Mouse (Mus musculus) small intestine, adult 2 months (tissue): ENCODE data around the gene Cers6.

Experiments used
- CTCF ChIP-seq: fragments of 200-500 bp; IDR thresholded peaks from 2 replicates; pipeline ENCODE4 v1.5.1; 2012; ENCODE audit warnings: low read depth, mild to moderate bottlenecking, control low read depth, inconsistent platforms, low read length, moderate library complexity, mixed read lengths; ENCODE audit not compliant: insufficient replicate concordance, insufficient read length; ENCODE audit errors: extremely low read depth
- POLR2A ChIP-seq: fragments of 200-500 bp; IDR thresholded peaks from 2 replicates; pipeline ENCODE4 v1.6.1; 2012; ENCODE audit warnings: low read depth, mild to moderate bottlenecking, control low read depth, inconsistent platforms, low read length, moderate library complexity

DNA sequence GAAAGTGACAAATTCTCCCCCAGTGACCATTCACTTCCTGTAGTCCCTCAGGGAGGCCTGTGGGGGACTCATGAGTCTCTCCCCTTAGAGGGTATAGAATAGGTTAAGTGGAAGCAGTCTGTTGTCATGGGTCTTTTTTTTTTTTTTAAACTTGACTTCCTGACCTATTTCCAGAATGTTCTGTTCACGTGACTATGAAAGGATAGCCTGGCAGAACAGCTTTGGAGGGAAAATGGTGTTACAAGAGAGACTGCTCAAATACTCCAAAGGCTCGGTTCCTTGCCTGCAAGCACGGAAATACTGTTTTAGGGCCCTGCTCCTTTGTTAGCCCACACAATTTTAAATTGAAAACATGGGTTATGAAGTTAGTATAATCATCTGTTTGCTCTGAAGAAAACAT is 121.7 kb downstream of the Cers6 start:
- no peak for TF ChIP-seq CTCF
- no peak for TF ChIP-seq POLR2A
